ENCODE assay signal across 8 mouse cellular contexts in the genomic region with DNA sequence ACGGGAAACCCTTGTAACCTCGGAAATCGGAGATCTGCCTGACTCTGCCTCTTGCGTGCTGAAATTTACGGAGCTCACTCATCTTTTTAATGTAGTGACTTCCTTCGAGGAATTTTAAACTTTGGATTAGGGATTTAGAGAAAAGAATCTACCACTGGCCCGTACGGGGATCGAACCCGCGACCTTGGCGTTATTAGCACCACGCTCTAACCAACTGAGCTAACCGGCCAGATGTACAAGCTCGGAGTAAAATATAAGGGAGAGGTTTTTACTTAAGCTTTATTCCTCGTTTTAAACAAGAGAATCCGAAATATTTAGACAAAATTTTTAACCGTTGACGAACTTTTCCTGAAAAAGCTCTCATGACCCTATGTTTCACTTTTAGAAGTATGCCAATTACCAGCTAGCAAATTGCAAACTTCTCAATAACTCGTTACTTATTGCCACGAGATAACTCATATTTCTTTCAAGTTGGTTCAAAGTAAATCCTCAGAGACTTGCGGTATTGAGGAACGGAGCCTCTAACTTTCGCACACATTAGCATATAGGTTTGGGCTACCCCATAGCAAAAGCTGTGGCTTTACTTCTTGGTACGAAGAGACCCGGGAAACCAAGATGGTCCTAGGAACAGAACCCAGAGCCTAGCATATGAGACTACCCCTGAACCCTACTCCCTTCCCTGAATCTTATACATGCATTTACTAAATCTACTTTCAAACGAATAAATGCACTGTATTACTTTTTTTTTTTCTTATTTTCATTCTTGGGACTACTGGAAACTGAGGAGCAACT. TPM values are rescaled to one million over a fixed set of nuclear protein-coding genes. Genes with fewer than 3 reads are reported as not detected.
A peak's percentile ranks its signal among the peaks of the same experiment; 100 is the strongest.
DNase-seq lines count a peak whose midpoint lies in the region; ATAC-seq lines count a peak whose summit lies in the region.

No protein-coding gene starts in this region.

- 0 out of 2 replicates have a peak, but pooled peaks cover 3% of the 10 kb centered on the region for H3K4me1 ChIP-seq in heart, embryonic 10.5 days

- peak; percentile 33 for DNase-seq in thymus, postnatal 0 days (ENCODE audit: low spot score)
- DNase-seq in thymus, adult 18-20 months = no peak
- peak; percentile 70 for DNase-seq in c-Kit-positive CD71-positive TER-119-negative erythroid progenitor cells, embryonic 14.5 days (ENCODE audit: low read depth)
- peak; percentile 85 for DNase-seq in heart, embryonic 10.5 days (ENCODE audit: low spot score)
- peak; percentile 12 for DNase-seq in kidney, postnatal 10 days
- DNase-seq in lung, postnatal 10 days = peak; percentile 9
- DNase-seq in right cerebral cortex, postnatal 36 days (ENCODE audit: low spot score in 2 of 2) = peak; percentile 24 to 39

- H3K9me3 ChIP-seq in heart, embryonic 10.5 days = no peaks in the 10 kb centered on the region

- no peaks in the 10 kb centered on the region for H3K36me3 ChIP-seq in heart, embryonic 10.5 days

- H3K27ac ChIP-seq in heart, embryonic 10.5 days = no peak overlapping the region

- under 1% methylated on average over 27 of the region's 27 CpGs for WGBS in heart, embryonic 10.5 days

- H3K27me3 ChIP-seq in heart, embryonic 10.5 days (ENCODE audit: insufficient read depth, poor library complexity, severe bottlenecking) = no peaks in the 10 kb centered on the region

- ATAC-seq in activated CD4-positive, CD25-positive, alpha-beta regulatory T cell, adult 4 months = no peak

- H3K4me3 ChIP-seq in heart, embryonic 10.5 days = peak overlapping the region; percentile 63

RNA-seq across cellular contexts. Expression of a gene that starts 48.5 kb away (rescaled TPM):
- 64.8 and 86.2 TPM in 2 replicates for polyA plus RNA-seq in thymus, postnatal 0 days (2015; fragmentation: Nextera tagmentation; extraction: Ambion mirVana)
- polyA plus RNA-seq in heart, embryonic 10.5 days (2016; fragmentation: Nextera tagmentation; extraction: Ambion mirVana) = 9.9 and 15.3 TPM in 2 replicates
- polyA plus RNA-seq in activated CD4-positive, CD25-positive, alpha-beta regulatory T cell, adult 4 months (2017; shearing (Covaris generic)) = 1 to 10 TPM; 4.0 to 9.2 TPM

RNA-seq across cellular contexts. Expression of a gene that starts 48.8 kb away (rescaled TPM):
- 10,793 and 11,737 TPM in 2 replicates for polyA plus RNA-seq in thymus, postnatal 0 days (2015; fragmentation: Nextera tagmentation; extraction: Ambion mirVana)
- polyA plus RNA-seq in heart, embryonic 10.5 days (2016; fragmentation: Nextera tagmentation; extraction: Ambion mirVana) = 2,387 and 3,574 TPM in 2 replicates
- 100 to 1,000 TPM; 214 to 439 TPM for polyA plus RNA-seq in activated CD4-positive, CD25-positive, alpha-beta regulatory T cell, adult 4 months (2017; shearing (Covaris generic))

RNA-seq across cellular contexts. Expression of a gene that starts 50.1 kb away (rescaled TPM):
- polyA plus RNA-seq in thymus, postnatal 0 days (2015; fragmentation: Nextera tagmentation; extraction: Ambion mirVana) = 35.0 and 40.5 TPM in 2 replicates
- 3.8 and 9.2 TPM in 2 replicates for polyA plus RNA-seq in heart, embryonic 10.5 days (2016; fragmentation: Nextera tagmentation; extraction: Ambion mirVana)
- polyA plus RNA-seq in activated CD4-positive, CD25-positive, alpha-beta regulatory T cell, adult 4 months (2017; shearing (Covaris generic)) = 10 to 100 TPM in 1 of 2 experiments, not detected in 1; 15.9 TPM

Comparison
In these comparisons a context has a peak if more than half of its experiments do, and no peak if none do; other contexts are left out.
1. DNase-seq: peak in thymus, postnatal 0 days (single experiment), c-Kit-positive CD71-positive TER-119-negative erythroid progenitor cells, embryonic 14.5 days (single experiment), heart, embryonic 10.5 days (single experiment), kidney, postnatal 10 days (single experiment), lung, postnatal 10 days (single experiment) and right cerebral cortex, postnatal 36 days (2 of 2); none in thymus, adult 18-20 months (0 of 2).